Mouse (Mus musculus) liver, postnatal 0 days (tissue): ENCODE measurements at regions not wholly inside any gene's neighbourhood (a gene's known extent, or its start where the extent isn't known, plus 50 kb on each side); places are given as distances from the start of the nearest gene placed in this dataset.

ENCODE experiments used
- ATAC-seq: fragments of 200-750 bp; cut with Nextera tagmentation; 2 replicates; pipeline ENCODE4 v1.8.0; 2017; ENCODE audit warnings: mild to moderate bottlenecking, moderate library complexity
- DNase-seq: peaks from one replicate; pipeline ENCODE4 v3.0.0-alpha.2; 2016
- H3K27ac ChIP-seq: fragments of 300-500 bp; sonication (generic); 2 replicates; pipeline ENCODE4 v1.5.1; 2014; ENCODE audit warnings: antibody characterized with exemption, moderate library complexity, mild to moderate bottlenecking, low read depth
- H3K27me3 ChIP-seq: fragments of 300-500 bp; sonication (generic); 2 replicates; pipeline ENCODE4 v1.6.1; 2014; ENCODE audit warnings: low read length, control low read depth, mixed read lengths; ENCODE audit not compliant: insufficient read depth
- H3K36me3 ChIP-seq: fragments of 300-500 bp; sonication (generic); replicated peaks from 2 replicates; pipeline ENCODE4 v1.6.1; 2014; ENCODE audit warnings: mild to moderate bottlenecking, control low read depth, low read length, moderate library complexity, mixed read lengths; ENCODE audit not compliant: insufficient read depth
- H3K4me1 ChIP-seq: fragments of 300-500 bp; sonication (generic); 2 replicates; pipeline ENCODE4 v1.6.1; 2014; ENCODE audit warnings: antibody characterized with exemption, mild to moderate bottlenecking, control low read depth; ENCODE audit not compliant: insufficient read depth
- H3K4me2 ChIP-seq: fragments of 300-500 bp; sonication (generic); 2 replicates; pipeline ENCODE4 v1.6.1; 2014; ENCODE audit warnings: low read depth, mild to moderate bottlenecking, low read length, moderate library complexity, mixed read lengths
- H3K4me3 ChIP-seq: fragments of 300-500 bp; sonication (generic); 2 replicates; pipeline ENCODE4 v1.5.1; 2014; ENCODE audit warnings: low read depth, low read length
- H3K9ac ChIP-seq: fragments of 300-500 bp; sonication (generic); replicated peaks from 2 replicates; pipeline ENCODE4 v1.6.1; 2014; ENCODE audit warnings: mild to moderate bottlenecking, moderate library complexity
- H3K9me3 ChIP-seq: fragments of 300-500 bp; sonication (generic); 2 replicates; pipeline ENCODE4 v1.6.1; 2016; ENCODE audit warnings: mild to moderate bottlenecking, control low read depth, low read length, mixed read lengths
- CTCF ChIP-seq: sonication (generic); IDR thresholded peaks from 2 replicates; pipeline ENCODE4 v1.5.1; 2016; ENCODE audit warnings: antibody characterized with exemption, low read depth
- EP300 ChIP-seq: IDR thresholded peaks from 2 replicates; pipeline ENCODE4 v1.6.1; 2016; ENCODE audit warnings: antibody characterized with exemption, low read depth, mild to moderate bottlenecking
- WGBS: fragments of 180-500 bp; shearing (Covaris S2); extraction: QIAGEN DNeasy Blood & Tissue Kit; methylation state at CpG from one replicate; pipeline ENCODE4 v1.1.7; 2014; ENCODE audit not compliant: insufficient replicate concordance; 5-methylcytosine and 5-hydroxymethylcytosine counted together

DNA sequence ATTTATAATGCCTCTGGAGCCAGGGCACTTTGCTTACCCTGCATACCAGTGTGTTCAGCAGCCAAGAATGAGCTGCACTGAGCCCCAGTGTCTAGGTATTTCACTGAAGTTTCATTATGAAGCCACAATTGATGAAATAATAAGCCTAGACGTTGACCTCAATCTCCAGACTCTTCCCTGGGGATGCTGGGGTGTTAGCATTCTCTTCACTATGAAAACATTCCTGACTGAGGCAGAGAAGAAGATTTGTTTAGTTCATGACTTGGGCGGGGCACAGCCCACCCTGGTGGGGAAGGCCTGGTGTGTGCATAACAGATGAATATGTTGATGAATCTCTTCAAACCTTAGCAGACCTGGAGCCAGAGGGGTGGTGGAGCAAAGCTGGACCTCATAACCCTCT is 104.4 kb downstream of the Erv3 start:
- Histone ChIP-seq H3K9me3 (no peaks in the 10 kb centered on the region; the same call in 1 of the 2 replicates), H3K27ac (no peak overlapping the region), H3K4me3 (no peak overlapping the region), H3K27me3 (no peaks in the 10 kb centered on the region), H3K4me2 (no peak overlapping the region), H3K9ac (no peak overlapping the region), H3K36me3 (no peaks in the 10 kb centered on the region), H3K4me1 (no peaks in the 10 kb centered on the region)
- WGBS = 63% methylated on average over 2 of the region's 2 CpGs
- ATAC-seq = no peak
- no peak for DNase-seq
- TF ChIP-seq CTCF (no peak), EP300 (no peak)

- H3K27me3 ChIP-seq = no peaks in the 10 kb centered on the region
- ATAC-seq (no peak), DNase-seq (no peak)
- H3K4me2 ChIP-seq = no peak overlapping the region
- H3K9me3 ChIP-seq = no peaks in the 10 kb centered on the region; the same call in 1 of the 2 replicates
- no peak overlapping the region for H3K4me3 ChIP-seq
- TF ChIP-seq CTCF (no peak), EP300 (no peak)
- WGBS = 64% methylated on average over 2 of the region's 2 CpGs
- H3K36me3 ChIP-seq = no peaks in the 10 kb centered on the region
- H3K9ac ChIP-seq = no peak overlapping the region
- no peaks in the 10 kb centered on the region for H3K4me1 ChIP-seq
- H3K27ac ChIP-seq = no peak overlapping the region
These were observed 106.1 kb downstream of the Erv3 start for GRCm38 (mm10) chr2:131753436-131753835.

- no peaks in the 10 kb centered on the region for H3K36me3 ChIP-seq
These were observed 108.9 kb downstream of the Erv3 start for GRCm38 (mm10) chr2:131750679-131751078.

DNA sequence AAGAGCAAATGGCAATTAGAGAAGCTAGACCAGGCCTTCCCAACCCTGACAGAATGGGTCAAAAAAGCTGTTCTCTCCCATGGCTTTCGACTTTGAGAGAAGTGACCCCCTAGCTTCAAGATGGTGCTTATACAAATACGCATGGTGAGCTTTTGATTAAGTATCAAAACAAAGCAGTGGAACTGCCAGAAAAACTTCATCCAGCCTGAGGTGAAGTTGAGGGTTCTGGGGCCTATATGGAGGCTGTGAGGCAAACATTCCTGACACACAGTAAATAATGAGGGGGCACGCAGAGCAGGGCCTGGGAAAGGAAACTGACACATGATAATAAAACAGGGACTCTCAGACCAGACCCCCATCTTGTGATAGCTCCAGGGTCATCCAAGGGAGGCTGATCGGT is 109.3 kb downstream of the Erv3 start:
- no peak overlapping the region for H3K4me3 ChIP-seq
- WGBS = 58% methylated on average over 4 of the region's 4 CpGs
- ATAC-seq (no peak), DNase-seq (no peak)
- no peaks in the 10 kb centered on the region for H3K36me3 ChIP-seq
- no peak overlapping the region for H3K9ac ChIP-seq
- no peak for TF ChIP-seq EP300
- no peak for TF ChIP-seq CTCF
- no peak overlapping the region for H3K4me2 ChIP-seq
- no peaks in the 10 kb centered on the region; the same call in 1 of the 2 replicates for H3K9me3 ChIP-seq
- no peaks in the 10 kb centered on the region for H3K4me1 ChIP-seq
- H3K27me3 ChIP-seq = no peaks in the 10 kb centered on the region
- H3K27ac ChIP-seq = no peak overlapping the region

More at GRCm38 (mm10) chr2:131750679-131751078, 108.9 kb downstream of the Erv3 start:
- Histone ChIP-seq H3K4me1 (no peaks in the 10 kb centered on the region), H3K9ac (no peak overlapping the region), H3K27ac (no peak overlapping the region), H3K9me3 (no peaks in the 10 kb centered on the region; the same call in 1 of the 2 replicates), H3K4me2 (no peak overlapping the region), H3K27me3 (no peaks in the 10 kb centered on the region), H3K4me3 (no peak overlapping the region)
- WGBS = 69% methylated on average over 6 of the region's 6 CpGs
- ATAC-seq (no peak), DNase-seq (no peak)
- no peak for TF ChIP-seq CTCF
- TF ChIP-seq EP300 = no peak

DNA sequence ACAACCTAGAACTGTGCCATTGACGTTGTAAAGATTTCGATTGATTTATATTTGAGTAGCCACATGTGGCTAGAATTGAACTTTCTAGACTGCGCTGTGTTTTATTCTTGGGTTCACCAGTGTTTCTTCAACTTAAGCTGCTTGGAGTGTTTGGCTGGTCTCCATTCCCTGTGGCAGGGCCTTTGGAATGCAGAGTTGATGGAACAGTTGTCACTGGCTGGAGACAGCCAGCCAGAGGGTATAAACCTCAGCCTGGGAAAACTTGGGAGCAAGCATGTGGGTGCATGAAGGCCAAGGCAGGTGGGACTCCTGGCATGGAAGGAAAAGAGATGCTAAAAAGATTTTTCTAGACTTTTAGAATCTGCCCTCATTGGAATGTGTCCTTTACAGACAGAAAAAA is 109.8 kb downstream of the Erv3 start:
- Histone ChIP-seq H3K4me2 (no peak overlapping the region), H3K27me3 (no peaks in the 10 kb centered on the region), H3K36me3 (no peaks in the 10 kb centered on the region), H3K27ac (no peak overlapping the region), H3K4me3 (no peak overlapping the region), H3K9me3 (no peaks in the 10 kb centered on the region; the same call in 1 of the 2 replicates), H3K9ac (no peak overlapping the region), H3K4me1 (no peaks in the 10 kb centered on the region)
- ATAC-seq (no peak), DNase-seq (no peak)
- 72% methylated on average over 3 of the region's 3 CpGs for WGBS
- no peak for TF ChIP-seq EP300
- no peak for TF ChIP-seq CTCF

DNA sequence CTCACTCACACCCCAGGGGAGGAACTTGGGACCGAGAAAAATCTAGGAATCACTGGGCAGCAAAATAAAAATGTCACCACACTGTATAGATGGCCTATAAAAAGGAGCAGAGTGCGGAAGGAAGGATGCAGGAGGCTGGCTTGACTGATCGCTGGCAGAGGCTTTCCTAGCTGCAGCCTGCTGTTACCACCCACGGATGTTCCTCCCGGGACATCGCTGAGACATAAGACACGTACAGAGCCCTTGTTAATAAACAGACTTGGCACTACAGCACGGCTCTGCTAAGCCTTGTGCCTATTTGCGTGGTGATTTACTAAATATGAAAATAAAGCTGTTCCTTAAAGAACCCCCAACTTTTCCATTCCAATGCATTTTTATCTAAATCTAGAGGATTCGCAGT is 110.8 kb downstream of the Erv3 start:
- ATAC-seq = no peak

GRCm38 (mm10) chr2:131747707-131748106 is 111.8 kb downstream of the Erv3 start:
- no peak for ATAC-seq
- Histone ChIP-seq H3K27ac (no peak overlapping the region), H3K4me2 (no peak overlapping the region), H3K9me3 (no peaks in the 10 kb centered on the region; the same call in 1 of the 2 replicates), H3K4me3 (no peak overlapping the region), H3K27me3 (no peaks in the 10 kb centered on the region), H3K9ac (no peak overlapping the region), H3K36me3 (no peaks in the 10 kb centered on the region), H3K4me1 (no peaks in the 10 kb centered on the region)
- 61% methylated on average over 4 of the region's 4 CpGs for WGBS
- TF ChIP-seq CTCF (no peak), EP300 (no peak)
- DNase-seq = no peak

More for the DNA sequence above, 110.8 kb downstream of the Erv3 start:
- Histone ChIP-seq H3K4me3 (no peak overlapping the region), H3K4me2 (no peak overlapping the region), H3K27me3 (no peaks in the 10 kb centered on the region), H3K27ac (no peak overlapping the region), H3K4me1 (no peaks in the 10 kb centered on the region), H3K9ac (no peak overlapping the region), H3K36me3 (no peaks in the 10 kb centered on the region), H3K9me3 (no peaks in the 10 kb centered on the region; the same call in 1 of the 2 replicates)
- 56% methylated on average over 10 of the region's 10 CpGs for WGBS
- no peak for TF ChIP-seq EP300
- TF ChIP-seq CTCF = no peak
- no peak for DNase-seq
